In the genomic region with DNA sequence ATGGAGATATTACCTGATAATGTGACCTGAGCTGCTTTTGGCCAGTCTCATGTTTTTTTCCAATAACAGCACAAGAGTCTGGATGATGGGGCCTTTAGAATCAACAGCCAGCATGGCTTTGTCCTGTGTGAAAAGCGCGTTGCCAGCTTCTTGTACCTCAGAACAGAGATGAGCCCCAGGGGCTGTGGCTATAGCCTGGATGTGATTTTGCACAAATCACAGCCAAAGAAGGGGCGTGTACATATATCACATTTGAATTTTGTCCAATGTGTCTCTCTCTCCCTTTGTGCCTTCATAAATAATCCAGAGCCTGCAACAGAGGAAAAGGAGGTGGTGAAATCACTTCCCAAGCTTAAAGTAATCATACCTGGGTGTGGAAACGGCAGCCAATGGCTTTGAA, we compare ENCODE assay signal across 18 mouse cellular contexts.
DNase-seq lines count a peak whose midpoint lies in the region; ATAC-seq and TF ChIP-seq lines count a peak whose summit lies in the region.
"Had no signal": no experiment of that assay in that cellular context is flagged by ENCODE, and none has a peak within 500 bp of the region (broad histone marks: within the 10 kb centered on the region; RNA-seq: fewer than 3 reads in every experiment).

No protein-coding gene starts in this region.

- no peak for TF ChIP-seq POLR2A in brain, embryonic 14.5 days (IDR thresholded peaks at IDR 0.05; ENCODE audit: borderline replicate concordance, extremely low read depth, insufficient read depth, insufficient read length, poor library complexity, severe bottlenecking)
- no peak for TF ChIP-seq POLR2A in lung, adult 2 months (IDR thresholded peaks at IDR 0.05; ENCODE audit: borderline replicate concordance, extremely low read depth, low read depth, low read length)

- H3K4me2 ChIP-seq in forebrain, postnatal 0 days (ENCODE audit: low read depth), result no peak overlapping the region

- DNase-seq in heart, adult 11 months, result peak; percentile 77
- DNase-seq in heart, adult 18-20 months, result no peak
- DNase-seq in brain, embryonic 14.5 days (ENCODE audit: low read depth), result peak; percentile 89
- peak; percentile 41 for DNase-seq in forebrain, postnatal 0 days
- no peak for DNase-seq in midbrain, embryonic 10.5 days (ENCODE audit: low spot score)
- DNase-seq in lung, adult 2 months, result no peak
- no peak for DNase-seq in gastrocnemius, adult 18-20 months (ENCODE audit: low spot score)
- no peak for DNase-seq in adrenal gland, adult 18-20 months (ENCODE audit: low spot score in 2 of 2)
- DNase-seq: gastrocnemius, postnatal 10 days; heart, postnatal 4 days; kidney, adult 18-20 months; kidney, postnatal 10 days; lung, postnatal 4 days; right cerebral cortex, adult 18-20 months; thymus, adult 18-20 months had no signal

- no peak overlapping the region for H3K9ac ChIP-seq in forebrain, postnatal 0 days

- H3K36me3 ChIP-seq in forebrain, postnatal 0 days (ENCODE audit: insufficient read depth), result no peaks in the 10 kb centered on the region
- H3K36me3 ChIP-seq in midbrain, embryonic 10.5 days, result no peaks in the 10 kb centered on the region
- H3K36me3 ChIP-seq: G1E had no signal

- no peaks in the 10 kb centered on the region for H3K9me3 ChIP-seq in forebrain, postnatal 0 days (ENCODE audit: low read length)
- H3K9me3 ChIP-seq in midbrain, embryonic 10.5 days (replicated peaks), result 0 out of 2 replicates have a peak, but pooled peaks cover 3% of the 10 kb centered on the region
- H3K9me3 ChIP-seq: G1E had no signal

- no peak for TF ChIP-seq CTCF in brain, embryonic 14.5 days (IDR thresholded peaks at IDR 0.05; ENCODE audit: borderline replicate concordance, extremely low read depth, insufficient read depth, insufficient read length)
- no peak for TF ChIP-seq CTCF in forebrain, postnatal 0 days (IDR thresholded peaks at IDR 0.05; ENCODE audit: low read depth)
- no peak for TF ChIP-seq CTCF in lung, adult 2 months (IDR thresholded peaks at IDR 0.05; ENCODE audit: insufficient read depth, low read length)

- no peak overlapping the region for H3K4me3 ChIP-seq in forebrain, postnatal 0 days (ENCODE audit: low read depth, low read length)
- H3K4me3 ChIP-seq in midbrain, embryonic 10.5 days, result no peak overlapping the region
- H3K4me3 ChIP-seq in lung, adult 2 months (replicated peaks; ENCODE audit: extremely low read depth, low read depth, low read length), result no peak overlapping the region
- H3K4me3 ChIP-seq: left cerebral cortex, adult 2 months had no signal

- no peaks in the 10 kb centered on the region for H3K27me3 ChIP-seq in forebrain, postnatal 0 days (ENCODE audit: insufficient read depth, low read length)
- no peaks in the 10 kb centered on the region for H3K27me3 ChIP-seq in midbrain, embryonic 10.5 days (ENCODE audit: low read depth, poor library complexity, severe bottlenecking)

- H3K4me1 ChIP-seq in forebrain, postnatal 0 days (ENCODE audit: insufficient read depth), result peaks cover 12% of the 10 kb centered on the region
- peaks cover 39% of the 10 kb centered on the region for H3K4me1 ChIP-seq in midbrain, embryonic 10.5 days
- peaks cover 4% of the 10 kb centered on the region for H3K4me1 ChIP-seq in lung, adult 2 months (ENCODE audit: control insufficient read depth, insufficient read depth, low read length)

- peak overlapping the region; percentile 64 for H3K27ac ChIP-seq in forebrain, postnatal 0 days (ENCODE audit: low read depth, low read length)
- peak overlapping the region; percentile 65; the same call in 1 of the 2 replicates for H3K27ac ChIP-seq in midbrain, embryonic 10.5 days (replicated peaks)
- H3K27ac ChIP-seq: left cerebral cortex, adult 2 months had no signal

- WGBS in forebrain, postnatal 0 days, result 28% methylated on average over 4 of the region's 4 CpGs
- 88% methylated on average over 4 of the region's 4 CpGs for WGBS in midbrain, embryonic 10.5 days
- WGBS in lung, adult 2 months, result 81% methylated on average over 4 of the region's 4 CpGs

- no peak for ATAC-seq in forebrain, postnatal 0 days
- ATAC-seq: CD4-positive, CD25-positive, alpha-beta regulatory T cell, adult 4 months had no signal

Comparison
In these comparisons a context has a peak if more than half of its experiments do, and no peak if none do; other contexts are left out.
1. DNase-seq: peak in heart, adult 11 months (single experiment), brain, embryonic 14.5 days (single experiment) and forebrain, postnatal 0 days (single experiment); none in heart, adult 18-20 months (0 of 2), midbrain, embryonic 10.5 days (single experiment), lung, adult 2 months (single experiment), gastrocnemius, adult 18-20 months (single experiment) and adrenal gland, adult 18-20 months (0 of 2).